Mouse (Mus musculus) embryonic fibroblast, embryonic 13.5 days (primary cell): ENCODE results near the gene Disc1.

Experiments used
- CTCF ChIP-seq: IDR thresholded peaks from 2 replicates; pipeline ENCODE4 v1.5.1; 2011; ENCODE audit warnings: mild to moderate bottlenecking, control low read depth, low read length, moderate library complexity, borderline replicate concordance; ENCODE audit not compliant: insufficient read depth
- POLR2A ChIP-seq: IDR thresholded peaks from 2 replicates; pipeline ENCODE4 v1.6.1; 2011; ENCODE audit warnings: low read depth, mild to moderate bottlenecking, control low read depth, low read length, moderate library complexity

GRCm38 (mm10) chr8:125221062-125221461, 167.1 kb downstream of the Disc1 start:
- TF ChIP-seq CTCF (no peak), POLR2A (no peak)
